Mouse (Mus musculus): ENCODE data around the gene Crtc1. TPM values are rescaled to one million over a fixed set of nuclear protein-coding genes. Genes with fewer than 3 reads are reported as not detected.

Gene Crtc1
- polyA plus RNA-seq, 1 experiment from 2014 or later = 45.9 TPM

GRCm38 (mm10) chr8:70457882-70458281 lies 18.5 kb upstream of the Crtc1 start:
- Histone ChIP-seq H3K9me3 (ENCODE audit: control insufficient read depth, low read length) (no peaks in the 10 kb centered on the region), H3K27ac (ENCODE audit: low read depth, low read length) (no peak overlapping the region), H3K27me3 (replicated peaks; ENCODE audit: control insufficient read depth, insufficient read depth, low read length) (no peaks in the 10 kb centered on the region), H3K9ac (ENCODE audit: low read depth, low read length) (no peak overlapping the region), H3K36me3 (ENCODE audit: control insufficient read depth, insufficient read depth, low read length) (no peaks in the 10 kb centered on the region; the same call in 1 of the 2 replicates), H3K4me3 (ENCODE audit: low read length) (no peak overlapping the region), H3K4me1 (ENCODE audit: control insufficient read depth, insufficient read depth, low read depth, low read length) (no peaks in the 10 kb centered on the region), H3K4me2 (ENCODE audit: low read length) (no peak overlapping the region)
- no peak for ATAC-seq
- 93% methylated on average over 6 of the region's 6 CpGs for WGBS

GRCm38 (mm10) chr8:70456996-70457395 lies 17.6 kb upstream of the Crtc1 start:
- 93% methylated on average over 1 of the region's 1 CpGs for WGBS
- no peak overlapping the region for H3K27ac ChIP-seq (ENCODE audit: low read depth, low read length)
- no peak overlapping the region for H3K9ac ChIP-seq (ENCODE audit: low read depth, low read length)
- no peaks in the 10 kb centered on the region for H3K9me3 ChIP-seq (ENCODE audit: control insufficient read depth, low read length)
- H3K4me2 ChIP-seq (ENCODE audit: low read length) = no peak overlapping the region
- H3K4me3 ChIP-seq (ENCODE audit: low read length) = no peak overlapping the region
- no peaks in the 10 kb centered on the region for H3K27me3 ChIP-seq (replicated peaks; ENCODE audit: control insufficient read depth, insufficient read depth, low read length)
- H3K4me1 ChIP-seq (ENCODE audit: control insufficient read depth, insufficient read depth, low read depth, low read length) = no peaks in the 10 kb centered on the region
- ATAC-seq = no peak
- peaks cover 5% of the 10 kb centered on the region; the same call in 1 of the 2 replicates for H3K36me3 ChIP-seq (ENCODE audit: control insufficient read depth, insufficient read depth, low read length)

GRCm38 (mm10) chr8:70453852-70454251 lies 14.5 kb upstream of the Crtc1 start:
- 93% methylated on average over 5 of the region's 5 CpGs for WGBS
- no peaks in the 10 kb centered on the region for H3K27me3 ChIP-seq (replicated peaks; ENCODE audit: control insufficient read depth, insufficient read depth, low read length)
- peaks cover 15% of the 10 kb centered on the region for H3K36me3 ChIP-seq (ENCODE audit: control insufficient read depth, insufficient read depth, low read length)
- H3K4me3 ChIP-seq (ENCODE audit: low read length) = no peak overlapping the region
- no peaks in the 10 kb centered on the region for H3K9me3 ChIP-seq (ENCODE audit: control insufficient read depth, low read length)
- no peaks in the 10 kb centered on the region for H3K4me1 ChIP-seq (ENCODE audit: control insufficient read depth, insufficient read depth, low read depth, low read length)
- H3K27ac ChIP-seq (ENCODE audit: low read depth, low read length) = no peak overlapping the region
- H3K4me2 ChIP-seq (ENCODE audit: low read length) = no peak overlapping the region
- no peak overlapping the region for H3K9ac ChIP-seq (ENCODE audit: low read depth, low read length)
- no peak for ATAC-seq

- 65% methylated on average over 52 of the region's 52 CpGs for WGBS
- no peaks in the 10 kb centered on the region for H3K27me3 ChIP-seq (replicated peaks; ENCODE audit: control insufficient read depth, insufficient read depth, low read length)
- no peak overlapping the region for H3K9ac ChIP-seq (ENCODE audit: low read depth, low read length)
- peaks cover 15% of the 10 kb centered on the region for H3K36me3 ChIP-seq (ENCODE audit: control insufficient read depth, insufficient read depth, low read length)
- ATAC-seq = no peak
- no peak overlapping the region for H3K27ac ChIP-seq (ENCODE audit: low read depth, low read length)
- peaks cover 6% of the 10 kb centered on the region; the same call in 1 of the 2 replicates for H3K4me1 ChIP-seq (ENCODE audit: control insufficient read depth, insufficient read depth, low read depth, low read length)
- H3K4me3 ChIP-seq (ENCODE audit: low read length) = no peak overlapping the region
- no peaks in the 10 kb centered on the region for H3K9me3 ChIP-seq (ENCODE audit: control insufficient read depth, low read length)
- no peak overlapping the region for H3K4me2 ChIP-seq (ENCODE audit: low read length)
Measured at GRCm38 (mm10) chr8:70452196-70452966, 13.0 kb upstream of the Crtc1 start.

- Histone ChIP-seq H3K36me3 (ENCODE audit: control insufficient read depth, insufficient read depth, low read length) (peaks cover 15% of the 10 kb centered on the region), H3K9me3 (ENCODE audit: control insufficient read depth, low read length) (no peaks in the 10 kb centered on the region), H3K4me2 (ENCODE audit: low read length) (no peak overlapping the region; the same call in 1 of the 2 replicates), H3K4me3 (ENCODE audit: low read length) (no peak overlapping the region), H3K27ac (ENCODE audit: low read depth, low read length) (peak overlapping the region; percentile 61; the same call in 1 of the 2 replicates), H3K4me1 (ENCODE audit: control insufficient read depth, insufficient read depth, low read depth, low read length) (peaks cover 6% of the 10 kb centered on the region; the same call in 1 of the 2 replicates), H3K9ac (ENCODE audit: low read depth, low read length) (no peak overlapping the region; the same call in 1 of the 2 replicates), H3K27me3 (replicated peaks; ENCODE audit: control insufficient read depth, insufficient read depth, low read length) (no peaks in the 10 kb centered on the region)
- peak; percentile 88 for ATAC-seq
- WGBS = 58% methylated on average over 19 of the region's 19 CpGs
Measured at GRCm38 (mm10) chr8:70447639-70448420, 8.5 kb upstream of the Crtc1 start.

- Histone ChIP-seq H3K27me3 (replicated peaks; ENCODE audit: control insufficient read depth, insufficient read depth, low read length) (no peaks in the 10 kb centered on the region), H3K4me3 (ENCODE audit: low read length) (no peak overlapping the region), H3K9me3 (ENCODE audit: control insufficient read depth, low read length) (no peaks in the 10 kb centered on the region), H3K27ac (ENCODE audit: low read depth, low read length) (no peak overlapping the region), H3K4me2 (ENCODE audit: low read length) (no peak overlapping the region), H3K4me1 (ENCODE audit: control insufficient read depth, insufficient read depth, low read depth, low read length) (peaks cover 6% of the 10 kb centered on the region; the same call in 1 of the 2 replicates), H3K36me3 (ENCODE audit: control insufficient read depth, insufficient read depth, low read length) (peaks cover 4% of the 10 kb centered on the region; the same call in 1 of the 2 replicates), H3K9ac (ENCODE audit: low read depth, low read length) (no peak overlapping the region)
- 78% methylated on average over 1 of the region's 1 CpGs for WGBS
- no peak for ATAC-seq
Measured at GRCm38 (mm10) chr8:70445988-70446387, 6.6 kb upstream of the Crtc1 start.

GRCm38 (mm10) chr8:70443326-70443725 lies 3.9 kb upstream of the Crtc1 start:
- Histone ChIP-seq H3K9me3 (ENCODE audit: control insufficient read depth, low read length) (no peaks in the 10 kb centered on the region), H3K4me1 (ENCODE audit: control insufficient read depth, insufficient read depth, low read depth, low read length) (peaks cover 14% of the 10 kb centered on the region), H3K4me2 (ENCODE audit: low read length) (no peak overlapping the region), H3K4me3 (ENCODE audit: low read length) (no peak overlapping the region), H3K27me3 (replicated peaks; ENCODE audit: control insufficient read depth, insufficient read depth, low read length) (no peaks in the 10 kb centered on the region), H3K9ac (ENCODE audit: low read depth, low read length) (no peak overlapping the region), H3K27ac (ENCODE audit: low read depth, low read length) (no peak overlapping the region), H3K36me3 (ENCODE audit: control insufficient read depth, insufficient read depth, low read length) (no peaks in the 10 kb centered on the region)
- no peak for ATAC-seq
- 93% methylated on average over 4 of the region's 4 CpGs for WGBS

- H3K36me3 ChIP-seq (ENCODE audit: control insufficient read depth, insufficient read depth, low read length) = no peaks in the 10 kb centered on the region
- no peak for ATAC-seq
- H3K4me3 ChIP-seq (ENCODE audit: low read length) = no peak overlapping the region
- no peak overlapping the region for H3K27ac ChIP-seq (ENCODE audit: low read depth, low read length)
- no peaks in the 10 kb centered on the region for H3K27me3 ChIP-seq (replicated peaks; ENCODE audit: control insufficient read depth, insufficient read depth, low read length)
- H3K9ac ChIP-seq (ENCODE audit: low read depth, low read length) = no peak overlapping the region
- no peaks in the 10 kb centered on the region for H3K9me3 ChIP-seq (ENCODE audit: control insufficient read depth, low read length)
- 70% methylated on average over 3 of the region's 3 CpGs for WGBS
- H3K4me2 ChIP-seq (ENCODE audit: low read length) = no peak overlapping the region
- H3K4me1 ChIP-seq (ENCODE audit: control insufficient read depth, insufficient read depth, low read depth, low read length) = peaks cover 10% of the 10 kb centered on the region
Measured at GRCm38 (mm10) chr8:70441565-70441964, 2.2 kb upstream of the Crtc1 start.

- Histone ChIP-seq H3K4me2 (ENCODE audit: low read length) (peak overlapping the region; percentile 79), H3K27ac (ENCODE audit: low read depth, low read length) (no peak overlapping the region)
Measured at GRCm38 (mm10) chr8:70440246-70440645, 867 bp upstream of the Crtc1 start.

More at GRCm38 (mm10) chr8:70440246-70440645, 867 bp upstream of the Crtc1 start:
- no peak for ATAC-seq
- no peaks in the 10 kb centered on the region for H3K9me3 ChIP-seq (ENCODE audit: control insufficient read depth, low read length)
- no peaks in the 10 kb centered on the region for H3K27me3 ChIP-seq (replicated peaks; ENCODE audit: control insufficient read depth, insufficient read depth, low read length)
- no peaks in the 10 kb centered on the region for H3K36me3 ChIP-seq (ENCODE audit: control insufficient read depth, insufficient read depth, low read length)
- H3K4me1 ChIP-seq (ENCODE audit: control insufficient read depth, insufficient read depth, low read depth, low read length) = peaks cover 10% of the 10 kb centered on the region
- H3K9ac ChIP-seq (ENCODE audit: low read depth, low read length) = peak overlapping the region; percentile 76; the same call in 1 of the 2 replicates
- WGBS = 51% methylated on average over 3 of the region's 3 CpGs
- H3K4me3 ChIP-seq (ENCODE audit: low read length) = peak overlapping the region; percentile 66
